Mouse (Mus musculus) CD8-positive naive resting alpha-beta T cell, adult 2 months (primary cell): ENCODE measurements around the gene Gjb5.

Experiments used
- DNase-seq, 2 experiments: peaks; one replicate each; pipeline ENCODE4 v3.0.0; 2022; ENCODE audit warnings: low read depth in 2 of 2, low spot score in 2 of 2

Gene Gjb5

DNA sequence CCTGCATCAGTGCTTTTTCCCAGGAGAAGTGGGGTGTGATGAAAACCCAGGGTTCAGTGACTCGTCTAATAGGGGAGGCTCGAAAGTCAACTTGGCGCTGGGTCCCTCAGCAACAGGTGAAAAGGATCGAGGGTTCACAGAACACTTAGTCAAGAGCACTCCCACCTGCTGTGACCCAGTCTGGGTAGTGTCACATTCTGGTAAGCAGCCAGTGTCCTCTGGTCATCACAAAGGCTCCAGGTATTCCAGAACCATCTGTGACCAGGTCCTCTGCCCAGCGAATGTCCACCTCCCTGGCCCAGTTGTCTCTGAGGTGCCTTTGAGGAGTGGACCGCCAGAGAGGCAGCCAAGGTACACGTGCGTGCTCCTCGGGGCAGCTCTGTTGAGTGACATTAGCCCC, 46.4 kb downstream of the Gjb5 start:
- no peak for DNase-seq

DNA sequence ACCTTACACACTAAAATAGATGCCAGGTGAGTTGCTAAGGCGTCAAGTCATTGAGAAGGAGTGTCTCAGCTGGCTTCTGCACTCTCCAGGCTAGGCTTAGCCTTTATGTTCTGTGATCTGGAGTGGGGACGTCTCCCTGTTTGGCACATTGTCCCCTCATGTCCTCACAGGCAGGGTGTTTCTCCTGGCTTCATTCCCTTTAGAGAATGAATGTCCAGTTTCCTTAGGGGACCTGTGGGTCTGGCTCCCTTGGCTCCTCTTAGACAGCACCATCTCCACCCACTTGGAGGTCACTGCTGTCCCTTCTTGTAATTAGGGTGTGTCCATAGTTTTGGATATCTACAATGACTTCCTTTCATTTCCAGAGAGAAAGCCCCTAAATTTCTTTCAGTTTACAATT, 51.1 kb downstream of the Gjb5 start:
- no peak for DNase-seq
